Mouse (Mus musculus) lung, postnatal 0 days (tissue): ENCODE measurements at regions not wholly inside any gene's neighbourhood (a gene's known extent, or its start where the extent isn't known, plus 50 kb on each side); places are given as distances from the start of the nearest gene placed in this dataset.

Source experiments
- CTCF ChIP-seq: IDR thresholded peaks from 2 replicates; pipeline ENCODE4 v1.5.1; 2016; ENCODE audit warnings: antibody characterized with exemption, mild to moderate bottlenecking
- EP300 ChIP-seq: IDR thresholded peaks from 2 replicates; pipeline ENCODE4 v1.6.1; 2016; ENCODE audit warnings: antibody characterized with exemption, mild to moderate bottlenecking, control low read depth

GRCm38 (mm10) chr12:77811276-77811675 is 382.8 kb upstream of the Gm6657 start:
- TF ChIP-seq CTCF: peak; percentile 65
- TF ChIP-seq EP300: no peak
